Mouse (Mus musculus): ENCODE data around the gene Styxl1. TPM values are rescaled to one million over a fixed set of nuclear protein-coding genes. Genes with fewer than 3 reads are reported as not detected.

Styxl1 gene
- polyA plus RNA-seq, 1 experiment from 2014 or later = 0.39 TPM

DNA sequence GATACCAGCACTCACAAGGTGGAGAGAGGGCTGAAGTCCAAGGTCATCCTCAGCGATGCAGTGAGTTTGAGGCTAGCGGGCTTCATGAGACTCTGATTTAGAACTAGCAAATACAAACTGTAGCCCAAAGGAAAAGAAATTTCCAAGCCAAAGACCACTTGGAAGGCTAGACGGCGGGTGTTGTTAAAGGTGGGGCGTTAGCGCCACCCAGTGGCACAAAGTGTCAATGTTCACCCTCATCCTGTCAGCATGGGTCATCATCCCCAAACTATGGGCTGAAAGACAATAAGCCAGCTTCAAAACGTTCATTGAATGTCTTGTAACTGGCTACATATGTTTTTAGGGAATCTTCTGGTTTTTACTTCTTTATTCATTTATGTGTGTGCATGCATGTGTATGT lies 14.7 kb downstream of the Styxl1 start:
- no peak overlapping the region for H3K4me3 ChIP-seq
- no peak for ATAC-seq (replicated peaks; ENCODE audit: insufficient number of reproducible peaks, insufficient read depth, low FRiP score, low read depth)
- 0 out of 2 replicates have a peak, but pooled peaks cover 7% of the 10 kb centered on the region for H3K27me3 ChIP-seq
- no peak overlapping the region for H3K4me2 ChIP-seq
- no peak overlapping the region for H3K9ac ChIP-seq
- no peaks in the 10 kb centered on the region for H3K9me3 ChIP-seq (replicated peaks)
- H3K27ac ChIP-seq = no peak overlapping the region
- 2% methylated on average over 7 of the region's 7 CpGs for WGBS
- H3K36me3 ChIP-seq = no peaks in the 10 kb centered on the region
- H3K4me1 ChIP-seq (replicated peaks) = no peaks in the 10 kb centered on the region

DNA sequence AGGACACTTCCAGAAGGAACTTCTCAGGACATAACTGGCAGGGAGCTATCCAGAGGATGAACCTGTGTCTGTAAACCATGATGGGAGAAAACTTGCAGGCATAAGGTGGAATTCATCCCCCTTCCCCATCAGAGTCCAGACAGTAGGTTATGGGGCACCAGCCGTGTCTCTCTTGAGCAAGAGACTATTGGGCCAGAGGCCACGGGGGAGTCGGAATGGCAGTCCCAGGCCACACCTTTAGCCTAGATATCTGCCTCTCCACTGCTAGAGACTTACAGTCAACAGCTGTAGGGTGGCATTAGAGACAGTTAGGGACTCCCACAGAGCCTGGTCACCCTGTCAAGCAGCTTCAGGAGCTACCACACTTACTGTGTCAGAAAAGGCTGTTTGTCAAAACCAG lies 16.3 kb downstream of the Styxl1 start:
- WGBS = 65% methylated on average over 3 of the region's 3 CpGs
- Histone ChIP-seq H3K4me3 (no peak overlapping the region), H3K9ac (no peak overlapping the region), H3K27me3 (0 out of 2 replicates have a peak, but pooled peaks cover 7% of the 10 kb centered on the region), H3K36me3 (no peaks in the 10 kb centered on the region), H3K27ac (no peak overlapping the region), H3K4me1 (replicated peaks) (no peaks in the 10 kb centered on the region), H3K9me3 (replicated peaks) (no peaks in the 10 kb centered on the region), H3K4me2 (no peak overlapping the region)
- no peak for ATAC-seq (replicated peaks; ENCODE audit: insufficient number of reproducible peaks, insufficient read depth, low FRiP score, low read depth)

GRCm38 (mm10) chr5:135751595-135751994 lies 26.6 kb downstream of the Styxl1 start:
- no peaks in the 10 kb centered on the region for H3K36me3 ChIP-seq
- H3K4me1 ChIP-seq (replicated peaks) = no peaks in the 10 kb centered on the region
- no peak overlapping the region for H3K27ac ChIP-seq
- 65% methylated on average over 2 of the region's 2 CpGs for WGBS
- no peak for ATAC-seq (replicated peaks; ENCODE audit: insufficient number of reproducible peaks, insufficient read depth, low FRiP score, low read depth)
- no peaks in the 10 kb centered on the region for H3K27me3 ChIP-seq
- H3K9me3 ChIP-seq (replicated peaks) = no peaks in the 10 kb centered on the region
- no peak overlapping the region for H3K4me3 ChIP-seq
- H3K4me2 ChIP-seq = no peak overlapping the region
- no peak overlapping the region for H3K9ac ChIP-seq

GRCm38 (mm10) chr5:135751041-135751440 lies 27.1 kb downstream of the Styxl1 start:
- Histone ChIP-seq H3K4me3 (no peak overlapping the region), H3K36me3 (no peaks in the 10 kb centered on the region), H3K27me3 (no peaks in the 10 kb centered on the region), H3K4me1 (replicated peaks) (no peaks in the 10 kb centered on the region), H3K9me3 (replicated peaks) (no peaks in the 10 kb centered on the region), H3K9ac (no peak overlapping the region), H3K4me2 (no peak overlapping the region), H3K27ac (no peak overlapping the region)
- no peak for ATAC-seq (replicated peaks; ENCODE audit: insufficient number of reproducible peaks, insufficient read depth, low FRiP score, low read depth)
- 40% methylated on average over 1 of the region's 1 CpGs for WGBS

DNA sequence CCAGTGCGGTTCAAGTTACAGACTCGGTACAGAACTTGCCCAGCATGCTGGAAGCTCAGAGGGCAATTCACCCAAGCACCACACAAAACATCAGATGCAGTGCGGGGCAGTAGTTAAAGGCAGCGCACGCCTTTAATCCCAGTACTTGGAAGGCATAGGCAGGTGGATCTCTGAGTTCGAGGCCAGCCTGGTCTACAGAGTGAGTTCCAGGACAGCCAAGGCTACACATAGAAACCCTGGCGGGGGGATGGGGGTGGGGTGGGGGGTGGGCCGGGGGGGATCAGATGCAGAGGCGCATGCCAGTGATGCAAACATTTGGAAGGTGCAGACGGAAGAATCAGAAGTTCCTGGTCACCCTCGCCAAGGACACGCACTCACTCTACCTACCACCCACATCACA lies 33.4 kb downstream of the Styxl1 start:
- no peaks in the 10 kb centered on the region for H3K27me3 ChIP-seq
- H3K36me3 ChIP-seq = peaks cover 4% of the 10 kb centered on the region; the same call in 1 of the 2 replicates
- ATAC-seq (replicated peaks; ENCODE audit: insufficient number of reproducible peaks, insufficient read depth, low FRiP score, low read depth) = no peak
- H3K9me3 ChIP-seq (replicated peaks) = no peaks in the 10 kb centered on the region
- peak overlapping the region; percentile 96 for H3K4me2 ChIP-seq
- 19% methylated on average over 12 of the region's 12 CpGs for WGBS
- H3K9ac ChIP-seq = peak overlapping the region; percentile 55
- H3K4me3 ChIP-seq = peak overlapping the region; percentile 97
- peak overlapping the region; percentile 89 for H3K27ac ChIP-seq
- H3K4me1 ChIP-seq (replicated peaks) = peaks cover 18% of the 10 kb centered on the region

- Histone ChIP-seq H3K9ac (peak within 1 kb of the TSS; percentile 90), H3K4me3 (peak within 1 kb of the TSS; percentile 97), H3K27me3 (no peaks in the 10 kb centered on the region), H3K36me3 (peaks cover 4% of the 10 kb centered on the region; the same call in 1 of the 2 replicates), H3K4me2 (peak within 1 kb of the TSS; percentile 96), H3K4me1 (replicated peaks) (peaks cover 18% of the 10 kb centered on the region), H3K9me3 (replicated peaks) (no peaks in the 10 kb centered on the region), H3K27ac (peak within 1 kb of the TSS; percentile 89)
- under 1% methylated on average over 60 of the region's 60 CpGs for WGBS
- peak; percentile 93 for ATAC-seq (replicated peaks; ENCODE audit: insufficient number of reproducible peaks, insufficient read depth, low FRiP score, low read depth)
These were observed 34.2 kb downstream of the Styxl1 start, which contains the start of gene Tmem120a for GRCm38 (mm10) chr5:135743741-135744609. Gene Tmem120a (minus strand): TSS chr5:135744448.

DNA sequence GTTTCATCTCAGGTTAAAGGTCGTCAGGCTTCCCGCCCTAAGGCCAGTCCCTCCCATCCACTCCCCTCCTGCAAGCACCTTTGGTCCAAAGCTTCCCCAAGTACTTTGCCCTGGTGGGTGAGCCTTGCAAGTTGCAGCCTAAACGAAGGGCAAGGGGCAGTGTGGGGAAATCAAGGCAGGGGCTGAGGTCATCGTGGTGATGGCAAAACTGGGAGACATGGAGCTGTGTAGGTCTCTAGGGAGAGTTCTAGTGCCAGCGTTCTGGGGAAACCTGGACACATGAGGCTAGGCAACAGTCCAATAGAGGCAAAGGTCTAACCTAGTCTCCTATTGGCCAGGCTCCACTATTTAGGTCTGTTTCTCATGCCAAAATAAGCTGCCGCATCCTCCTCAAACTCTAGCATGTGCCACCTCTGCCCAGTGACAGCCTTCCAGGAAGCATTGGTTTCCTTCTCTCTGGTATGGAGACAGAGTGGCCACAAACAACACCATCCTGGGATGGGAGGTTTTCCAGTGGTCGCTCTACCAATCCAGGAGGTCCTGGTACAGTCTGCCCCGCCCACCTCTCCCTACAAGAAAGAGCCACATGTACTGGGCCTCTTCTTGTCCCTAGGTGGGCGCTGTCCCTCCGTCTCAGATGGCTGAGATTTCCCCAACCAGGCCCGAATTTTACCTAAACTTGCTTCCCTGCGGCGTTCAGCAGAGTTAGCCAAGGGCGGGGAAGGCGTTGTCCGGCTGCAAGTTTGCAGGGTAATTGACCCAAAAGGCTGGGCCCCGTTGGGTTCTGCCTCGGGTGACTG lies 35.0 kb downstream of the Styxl1 start:
- 23% methylated on average over 18 of the region's 18 CpGs for WGBS
- H3K9ac ChIP-seq = peak overlapping the region; percentile 90
- no peaks in the 10 kb centered on the region for H3K27me3 ChIP-seq
- peak overlapping the region; percentile 89; the same call in 1 of the 2 replicates for H3K27ac ChIP-seq
- peaks cover 20% of the 10 kb centered on the region for H3K4me1 ChIP-seq (replicated peaks)
- H3K36me3 ChIP-seq = peaks cover 4% of the 10 kb centered on the region; the same call in 1 of the 2 replicates
- H3K4me3 ChIP-seq = peak overlapping the region; percentile 97
- peak overlapping the region; percentile 96 for H3K4me2 ChIP-seq
- 0 out of 2 replicates have a peak, but pooled peaks have one; percentile 25 for ATAC-seq (replicated peaks; ENCODE audit: insufficient number of reproducible peaks, insufficient read depth, low FRiP score, low read depth)
- no peaks in the 10 kb centered on the region for H3K9me3 ChIP-seq (replicated peaks)

DNA sequence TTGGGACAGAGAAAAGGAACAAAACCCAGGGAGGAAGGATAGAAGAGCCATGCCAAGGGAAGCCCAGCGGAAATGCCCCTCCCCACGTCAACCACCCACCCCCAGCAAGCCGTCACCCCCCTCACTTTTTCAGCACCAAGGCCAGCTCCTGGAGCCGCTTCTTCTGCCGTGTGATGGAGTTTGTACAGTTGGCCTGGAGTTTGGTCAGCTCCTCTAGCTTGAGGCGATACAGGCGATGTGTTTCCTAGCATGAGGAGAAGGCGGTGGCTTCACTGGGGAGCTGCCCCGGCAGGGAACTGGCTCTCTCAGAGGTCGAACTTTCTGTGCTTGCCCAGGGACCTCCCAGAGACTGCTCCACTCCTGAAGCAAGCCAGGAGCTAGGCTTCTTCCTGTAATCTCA lies 36.0 kb downstream of the Styxl1 start:
- H3K4me1 ChIP-seq (replicated peaks) = peaks cover 24% of the 10 kb centered on the region
- no peak overlapping the region for H3K9ac ChIP-seq
- no peak overlapping the region for H3K4me2 ChIP-seq
- H3K9me3 ChIP-seq (replicated peaks) = no peaks in the 10 kb centered on the region
- H3K27ac ChIP-seq = no peak overlapping the region
- no peak for ATAC-seq (replicated peaks; ENCODE audit: insufficient number of reproducible peaks, insufficient read depth, low FRiP score, low read depth)
- 48% methylated on average over 10 of the region's 10 CpGs for WGBS
- peaks cover 4% of the 10 kb centered on the region; the same call in 1 of the 2 replicates for H3K36me3 ChIP-seq
- no peak overlapping the region for H3K4me3 ChIP-seq
- H3K27me3 ChIP-seq = no peaks in the 10 kb centered on the region

- H3K9me3 ChIP-seq (replicated peaks) = no peaks in the 10 kb centered on the region
- no peak for ATAC-seq (replicated peaks; ENCODE audit: insufficient number of reproducible peaks, insufficient read depth, low FRiP score, low read depth)
- no peak overlapping the region for H3K4me2 ChIP-seq
- H3K4me3 ChIP-seq = no peak overlapping the region
- 0 out of 2 replicates have a peak overlapping the region, but pooled peaks have one; percentile 34 for H3K27ac ChIP-seq
- WGBS = 20% methylated on average over 6 of the region's 6 CpGs
- peaks cover 41% of the 10 kb centered on the region for H3K36me3 ChIP-seq
- no peak overlapping the region for H3K9ac ChIP-seq
- H3K4me1 ChIP-seq (replicated peaks) = peaks cover 14% of the 10 kb centered on the region
- no peaks in the 10 kb centered on the region for H3K27me3 ChIP-seq
These were observed 39.9 kb downstream of the Styxl1 start for GRCm38 (mm10) chr5:135738266-135738665.

GRCm38 (mm10) chr5:135737154-135737553 lies 41.0 kb downstream of the Styxl1 start:
- H3K27me3 ChIP-seq = no peaks in the 10 kb centered on the region
- H3K4me2 ChIP-seq = no peak overlapping the region
- ATAC-seq (replicated peaks; ENCODE audit: insufficient number of reproducible peaks, insufficient read depth, low FRiP score, low read depth) = no peak
- WGBS = 64% methylated on average over 7 of the region's 7 CpGs
- no peak overlapping the region for H3K4me3 ChIP-seq
- H3K9ac ChIP-seq = no peak overlapping the region
- H3K9me3 ChIP-seq (replicated peaks) = no peaks in the 10 kb centered on the region
- peaks cover 6% of the 10 kb centered on the region; the same call in 1 of the 2 replicates for H3K4me1 ChIP-seq (replicated peaks)
- H3K27ac ChIP-seq = no peak overlapping the region
- H3K36me3 ChIP-seq = peaks cover 52% of the 10 kb centered on the region

DNA sequence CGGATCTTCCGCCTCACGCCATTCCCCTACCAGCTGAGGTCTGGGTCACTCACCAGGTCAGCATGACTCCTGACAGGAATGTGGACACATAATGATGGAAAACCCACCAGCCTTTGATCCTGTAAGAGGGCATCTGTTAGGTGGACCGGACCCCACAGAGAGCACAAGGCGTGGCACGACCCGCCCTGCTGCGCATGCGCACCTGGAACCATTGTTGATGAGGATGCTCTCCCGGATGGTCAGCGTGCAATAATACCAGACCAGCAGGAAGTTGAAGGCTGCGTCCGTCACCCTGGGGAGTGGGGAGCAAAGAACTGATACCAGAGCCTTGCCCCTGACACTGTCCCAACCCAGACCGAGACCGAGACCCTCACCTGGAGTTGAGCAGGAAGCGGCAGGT lies 41.6 kb downstream of the Styxl1 start:
- ATAC-seq (replicated peaks; ENCODE audit: insufficient number of reproducible peaks, insufficient read depth, low FRiP score, low read depth) = no peak
- H3K27me3 ChIP-seq = no peaks in the 10 kb centered on the region
- no peak overlapping the region for H3K9ac ChIP-seq
- 92% methylated on average over 16 of the region's 16 CpGs for WGBS
- H3K4me1 ChIP-seq (replicated peaks) = peaks cover 6% of the 10 kb centered on the region; the same call in 1 of the 2 replicates
- no peaks in the 10 kb centered on the region for H3K9me3 ChIP-seq (replicated peaks)
- peaks cover 55% of the 10 kb centered on the region for H3K36me3 ChIP-seq
- no peak overlapping the region for H3K4me3 ChIP-seq
- H3K27ac ChIP-seq = no peak overlapping the region
- no peak overlapping the region for H3K4me2 ChIP-seq

Measured in heart, embryonic 15.5 days (tissue).